Mouse (Mus musculus): Measurements from ENCODE around the gene Pom121l12.

Pom121l12 gene

DNA sequence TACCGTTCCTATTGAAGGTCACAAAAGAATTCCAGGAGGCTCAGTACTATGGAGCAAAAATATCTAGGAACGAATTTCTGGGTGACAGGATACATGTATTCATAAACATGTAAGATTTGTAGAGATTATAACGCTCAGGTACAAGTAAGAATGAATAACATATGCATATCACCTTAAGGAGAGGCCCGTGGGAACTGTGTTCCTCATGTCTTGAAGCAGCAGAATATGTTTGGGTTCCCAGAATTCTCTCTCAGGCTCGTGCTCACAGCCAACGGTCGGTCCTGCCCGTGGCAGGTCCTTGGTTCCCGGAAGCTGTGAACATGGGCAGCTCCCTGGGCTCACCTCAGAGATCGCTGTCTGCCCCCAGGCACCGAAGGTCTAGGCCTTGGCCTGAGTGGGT lies at the start of gene Pom121l12:
Pom121l12 (plus strand) TSS at position 301 of the 400 bp plus-strand sequence.
- DNase-seq (ENCODE audit: low spot score in 2 of 2), result no peak

GRCm38 (mm10) chr11:14611859-14612258 lies 12.8 kb downstream of the Pom121l12 start:
- DNase-seq (ENCODE audit: low spot score in 2 of 2), result no peak

All from cerebellum, postnatal 4 days (tissue).